Mouse (Mus musculus): Measurements from ENCODE around the gene Wdr62. TPM values are rescaled to one million over a fixed set of nuclear protein-coding genes. Genes with fewer than 3 reads are reported as not detected.
A peak's percentile ranks its signal among the peaks of the same experiment; 100 is the strongest.

Gene Wdr62
- polyA plus RNA-seq, 1 experiment from 2014 or later: 7.1 TPM

DNA sequence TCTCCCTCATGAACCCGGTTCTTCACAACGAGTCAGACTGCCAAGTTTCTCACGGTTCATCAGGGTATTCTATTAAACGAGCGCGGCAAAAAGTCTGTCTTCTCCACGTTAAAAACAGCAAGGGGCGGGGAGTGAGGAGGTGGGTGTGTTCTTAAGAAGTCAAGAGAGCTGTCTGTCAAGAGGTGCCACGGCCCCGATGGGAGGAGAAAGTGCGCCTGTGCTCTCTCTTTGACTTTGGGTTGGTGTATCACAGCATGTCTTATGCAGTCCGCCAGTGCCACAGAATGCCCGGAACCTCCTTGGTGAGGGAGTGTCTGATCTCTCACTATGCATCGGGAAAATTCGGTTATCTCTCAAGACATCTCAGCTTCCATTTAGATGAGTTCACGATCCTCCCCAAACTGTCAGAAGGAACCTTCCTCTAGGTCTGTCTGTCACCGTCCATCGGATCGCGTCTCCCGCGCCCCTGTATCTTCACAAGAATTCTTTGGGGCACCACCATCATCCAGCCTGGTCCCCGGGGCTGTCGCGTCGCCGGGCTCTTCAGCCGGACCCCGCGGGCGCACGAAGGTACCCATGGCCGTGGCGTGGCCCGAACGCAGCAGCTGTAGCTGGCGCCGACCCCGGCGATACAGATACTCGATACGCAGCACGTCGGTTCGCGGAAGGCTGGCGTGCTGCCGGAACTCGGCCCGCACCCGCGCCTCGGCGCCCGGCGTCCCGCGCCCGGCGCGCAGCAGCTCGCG lies 41.5 kb upstream of the Wdr62 start, which contains the start of gene E130208F15Rik:
TSS of gene E130208F15Rik (plus strand) at position 202 of the 746 bp plus-strand sequence.
- no peaks in the 10 kb centered on the region for H3K9me3 ChIP-seq (replicated peaks; ENCODE audit: control insufficient read depth, low read length)
- no peaks in the 10 kb centered on the region for H3K36me3 ChIP-seq (ENCODE audit: control insufficient read depth, insufficient read depth, low read length)
- under 1% methylated on average over 63 of the region's 63 CpGs for WGBS
- peak within 1 kb of the TSS; percentile 75 for H3K4me3 ChIP-seq (replicated peaks; ENCODE audit: low read length)
- peak; percentile 61 for ATAC-seq (ENCODE audit: insufficient read depth, low FRiP score)
- H3K9ac ChIP-seq (ENCODE audit: low read length): peak within 1 kb of the TSS; percentile 86
- peak within 1 kb of the TSS; percentile 94 for H3K27ac ChIP-seq (ENCODE audit: low read length)
- H3K4me2 ChIP-seq (ENCODE audit: low read depth, low read length): peak within 1 kb of the TSS; percentile 75
- peaks cover 8% of the 10 kb centered on the region; the same call in 1 of the 2 replicates for H3K4me1 ChIP-seq (ENCODE audit: control insufficient read depth, insufficient read depth, low read length)
- no peaks in the 10 kb centered on the region for H3K27me3 ChIP-seq (ENCODE audit: control insufficient read depth, insufficient read depth, low read length)

DNA sequence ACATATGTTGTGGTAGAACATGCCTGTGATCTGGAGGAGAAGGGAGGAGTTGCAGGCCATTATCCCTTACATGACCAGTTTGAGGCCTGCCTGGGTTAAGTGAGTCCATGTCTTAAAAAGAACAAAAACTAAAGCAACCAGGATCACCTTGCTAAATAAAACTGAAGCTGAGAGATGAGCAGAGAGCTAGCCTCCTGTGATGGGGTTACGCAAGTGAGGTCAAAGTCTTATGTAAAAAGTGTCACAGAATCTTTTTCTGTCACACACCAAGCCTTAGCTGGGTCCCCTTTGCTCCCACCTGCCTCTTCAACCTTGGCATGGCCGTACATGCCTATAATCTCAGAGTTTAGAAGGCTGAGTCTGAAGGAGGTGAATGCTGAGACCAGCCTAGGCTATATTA lies 40.7 kb upstream of the Wdr62 start:
- Histone ChIP-seq H3K9ac (ENCODE audit: low read length) (peak overlapping the region; percentile 86; the same call in 1 of the 2 replicates), H3K27me3 (ENCODE audit: control insufficient read depth, insufficient read depth, low read length) (no peaks in the 10 kb centered on the region), H3K27ac (ENCODE audit: low read length) (no peak overlapping the region), H3K4me3 (replicated peaks; ENCODE audit: low read length) (peak overlapping the region; percentile 75), H3K36me3 (ENCODE audit: control insufficient read depth, insufficient read depth, low read length) (no peaks in the 10 kb centered on the region), H3K4me2 (ENCODE audit: low read depth, low read length) (peak overlapping the region; percentile 75), H3K9me3 (replicated peaks; ENCODE audit: control insufficient read depth, low read length) (no peaks in the 10 kb centered on the region), H3K4me1 (ENCODE audit: control insufficient read depth, insufficient read depth, low read length) (peaks cover 8% of the 10 kb centered on the region; the same call in 1 of the 2 replicates)
- ATAC-seq (ENCODE audit: insufficient read depth, low FRiP score): no peak
- 77% methylated on average over 2 of the region's 2 CpGs for WGBS

DNA sequence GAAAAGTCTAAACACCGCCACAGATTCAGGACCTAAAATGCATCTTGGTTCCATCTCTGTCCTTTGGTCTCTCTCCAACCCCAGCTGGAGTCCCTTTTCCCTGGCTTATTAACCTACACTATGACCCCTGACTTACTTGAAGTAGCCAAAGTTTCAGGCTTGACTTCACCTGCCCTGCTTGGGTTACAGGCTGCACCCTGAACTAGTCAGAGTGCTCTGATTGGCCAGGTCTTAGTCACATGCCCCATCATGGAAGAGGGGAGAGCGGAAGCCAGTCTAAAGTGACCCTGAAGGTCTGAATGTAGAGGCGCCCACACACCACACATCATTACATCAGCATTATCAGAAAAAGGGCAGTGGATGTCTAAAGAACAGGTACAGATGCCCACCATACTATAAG lies 37.9 kb upstream of the Wdr62 start:
- no peak overlapping the region for H3K4me2 ChIP-seq (ENCODE audit: low read depth, low read length)
- H3K27me3 ChIP-seq (ENCODE audit: control insufficient read depth, insufficient read depth, low read length): no peaks in the 10 kb centered on the region
- no peak for ATAC-seq (ENCODE audit: insufficient read depth, low FRiP score)
- H3K4me3 ChIP-seq (replicated peaks; ENCODE audit: low read length): no peak overlapping the region
- H3K9ac ChIP-seq (ENCODE audit: low read length): no peak overlapping the region
- peaks cover 11% of the 10 kb centered on the region; the same call in 1 of the 2 replicates for H3K4me1 ChIP-seq (ENCODE audit: control insufficient read depth, insufficient read depth, low read length)
- WGBS: 93% methylated on average over 3 of the region's 3 CpGs
- no peaks in the 10 kb centered on the region for H3K9me3 ChIP-seq (replicated peaks; ENCODE audit: control insufficient read depth, low read length)
- H3K36me3 ChIP-seq (ENCODE audit: control insufficient read depth, insufficient read depth, low read length): no peaks in the 10 kb centered on the region
- no peak overlapping the region for H3K27ac ChIP-seq (ENCODE audit: low read length)

DNA sequence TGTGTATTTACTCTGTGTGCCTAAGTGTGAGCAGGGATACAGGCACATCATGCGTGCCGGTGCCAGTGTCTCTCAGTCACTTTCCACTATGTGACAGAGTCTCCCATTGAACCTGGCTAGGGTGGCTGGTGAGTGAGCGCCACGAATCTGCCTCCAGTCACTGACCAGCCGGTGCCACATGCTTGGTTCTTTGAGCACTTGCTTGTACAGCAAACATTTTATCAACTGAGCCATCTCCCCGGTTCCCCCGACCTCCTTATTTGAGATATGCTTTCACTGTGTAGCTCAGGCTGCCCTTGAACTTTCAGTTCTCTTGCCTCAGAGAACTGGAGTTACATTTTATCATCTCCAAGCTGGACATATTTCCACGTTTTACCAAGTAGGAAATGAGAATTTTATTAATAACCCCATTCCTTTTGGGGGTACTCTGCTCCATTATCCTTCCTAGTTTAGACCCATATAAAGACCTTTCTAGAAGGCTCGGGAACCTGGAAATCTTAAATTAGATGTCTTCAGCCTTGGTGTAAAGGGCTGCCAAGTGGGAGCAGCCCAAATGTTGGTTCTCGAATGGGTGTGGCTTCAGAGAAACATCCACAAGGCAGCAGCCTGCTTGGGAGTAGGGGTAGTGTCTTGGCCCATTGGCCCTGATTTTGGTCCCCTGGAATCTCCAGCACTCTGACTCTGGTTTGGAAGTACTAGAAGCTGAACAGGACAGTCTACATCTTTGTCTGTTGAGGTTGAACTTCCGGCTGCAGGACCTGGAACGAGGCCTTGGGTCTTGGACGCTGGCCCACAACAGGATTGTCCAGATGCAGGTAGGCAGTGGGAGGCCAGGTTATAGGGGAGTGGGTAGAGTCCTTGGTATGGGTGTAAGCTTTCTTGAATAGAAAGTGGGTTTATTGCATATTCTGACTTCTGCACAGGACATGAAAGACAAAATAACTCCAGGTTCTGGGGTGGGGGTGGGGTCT lies 35.6 kb upstream of the Wdr62 start:
- H3K4me3 ChIP-seq (replicated peaks; ENCODE audit: low read length): peak overlapping the region; percentile 48
- peak overlapping the region; percentile 67 for H3K9ac ChIP-seq (ENCODE audit: low read length)
- H3K36me3 ChIP-seq (ENCODE audit: control insufficient read depth, insufficient read depth, low read length): no peaks in the 10 kb centered on the region
- peaks cover 4% of the 10 kb centered on the region; the same call in 1 of the 2 replicates for H3K4me1 ChIP-seq (ENCODE audit: control insufficient read depth, insufficient read depth, low read length)
- H3K27me3 ChIP-seq (ENCODE audit: control insufficient read depth, insufficient read depth, low read length): no peaks in the 10 kb centered on the region
- H3K27ac ChIP-seq (ENCODE audit: low read length): no peak overlapping the region
- no peak for ATAC-seq (ENCODE audit: insufficient read depth, low FRiP score)
- peak overlapping the region; percentile 49 for H3K4me2 ChIP-seq (ENCODE audit: low read depth, low read length)
- no peaks in the 10 kb centered on the region for H3K9me3 ChIP-seq (replicated peaks; ENCODE audit: control insufficient read depth, low read length)
- 58% methylated on average over 13 of the region's 13 CpGs for WGBS

DNA sequence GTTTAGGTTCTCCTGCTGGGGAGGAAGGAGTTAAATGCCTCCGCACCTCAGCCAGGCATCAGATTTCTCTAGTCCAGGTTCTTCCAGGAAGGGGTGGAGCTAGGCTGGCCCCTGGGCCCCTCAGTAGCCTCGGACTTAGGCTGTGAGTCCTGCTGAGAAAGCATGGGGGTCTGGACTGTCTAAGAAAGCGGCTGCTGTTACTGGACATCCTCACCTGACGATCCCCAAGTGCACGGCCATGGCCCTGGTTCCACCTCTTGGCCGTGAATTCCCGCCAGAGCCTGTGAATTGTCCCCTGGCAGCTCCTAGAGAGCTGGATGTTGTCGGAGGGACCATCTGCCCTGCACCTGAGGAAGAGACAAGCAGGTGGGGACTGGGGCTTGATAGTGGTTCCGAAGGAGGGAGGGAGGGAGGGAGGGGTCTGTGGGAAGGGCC lies 34.5 kb upstream of the Wdr62 start, which contains the start of gene Syne4:
TSS of gene Syne4 (plus strand) at position 87 of the 435 bp plus-strand sequence.
- WGBS: 3% methylated on average over 9 of the region's 9 CpGs
- H3K36me3 ChIP-seq (ENCODE audit: control insufficient read depth, insufficient read depth, low read length): no peaks in the 10 kb centered on the region
- ATAC-seq (ENCODE audit: insufficient read depth, low FRiP score): peak; percentile 69; the same call in 1 of the 2 replicates
- H3K9ac ChIP-seq (ENCODE audit: low read length): peak within 1 kb of the TSS; percentile 67
- peak within 1 kb of the TSS; percentile 49 for H3K4me2 ChIP-seq (ENCODE audit: low read depth, low read length)
- H3K27ac ChIP-seq (ENCODE audit: low read length): peak within 1 kb of the TSS; percentile 27
- peak within 1 kb of the TSS; percentile 48 for H3K4me3 ChIP-seq (replicated peaks; ENCODE audit: low read length)
- H3K27me3 ChIP-seq (ENCODE audit: control insufficient read depth, insufficient read depth, low read length): no peaks in the 10 kb centered on the region
- peaks cover 5% of the 10 kb centered on the region; the same call in 1 of the 2 replicates for H3K4me1 ChIP-seq (ENCODE audit: control insufficient read depth, insufficient read depth, low read length)
- no peaks in the 10 kb centered on the region for H3K9me3 ChIP-seq (replicated peaks; ENCODE audit: control insufficient read depth, low read length)

DNA sequence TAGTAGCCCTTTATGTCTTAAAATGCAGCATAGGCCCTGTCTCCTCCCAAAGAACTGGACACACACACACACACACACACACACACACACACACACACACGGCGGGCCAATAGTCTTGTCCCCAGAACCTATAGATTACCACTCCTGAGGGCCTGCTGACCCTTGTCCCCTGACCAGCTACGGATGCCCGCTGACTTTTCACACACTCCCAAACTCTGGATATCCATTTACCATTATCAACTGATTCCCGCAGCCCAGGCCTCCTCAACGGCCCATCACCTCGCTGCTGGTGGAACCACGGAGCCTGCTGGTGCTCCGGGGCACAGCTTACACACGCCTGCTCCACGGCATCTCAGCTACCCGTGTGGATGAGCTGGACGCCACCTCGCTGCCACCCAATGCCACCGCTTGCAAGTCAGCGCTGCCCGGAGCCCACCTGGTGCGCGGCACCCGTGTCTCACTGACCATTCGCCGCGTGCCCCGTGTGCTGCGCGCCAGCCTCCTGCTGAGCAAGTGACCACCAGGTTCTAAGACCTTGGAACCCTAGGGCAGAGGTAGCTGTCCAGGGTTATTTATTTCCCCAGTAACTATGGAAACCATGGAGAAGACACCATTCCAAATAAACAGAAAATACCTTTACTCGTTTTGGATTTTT lies 33.6 kb upstream of the Wdr62 start:
- Histone ChIP-seq H3K4me3 (replicated peaks; ENCODE audit: low read length) (no peak overlapping the region), H3K27me3 (ENCODE audit: control insufficient read depth, insufficient read depth, low read length) (no peaks in the 10 kb centered on the region), H3K4me1 (ENCODE audit: control insufficient read depth, insufficient read depth, low read length) (peaks cover 11% of the 10 kb centered on the region), H3K27ac (ENCODE audit: low read length) (no peak overlapping the region), H3K36me3 (ENCODE audit: control insufficient read depth, insufficient read depth, low read length) (no peaks in the 10 kb centered on the region), H3K4me2 (ENCODE audit: low read depth, low read length) (no peak overlapping the region), H3K9ac (ENCODE audit: low read length) (no peak overlapping the region), H3K9me3 (replicated peaks; ENCODE audit: control insufficient read depth, low read length) (no peaks in the 10 kb centered on the region)
- no peak for ATAC-seq (ENCODE audit: insufficient read depth, low FRiP score)
- 44% methylated on average over 27 of the region's 27 CpGs for WGBS

DNA sequence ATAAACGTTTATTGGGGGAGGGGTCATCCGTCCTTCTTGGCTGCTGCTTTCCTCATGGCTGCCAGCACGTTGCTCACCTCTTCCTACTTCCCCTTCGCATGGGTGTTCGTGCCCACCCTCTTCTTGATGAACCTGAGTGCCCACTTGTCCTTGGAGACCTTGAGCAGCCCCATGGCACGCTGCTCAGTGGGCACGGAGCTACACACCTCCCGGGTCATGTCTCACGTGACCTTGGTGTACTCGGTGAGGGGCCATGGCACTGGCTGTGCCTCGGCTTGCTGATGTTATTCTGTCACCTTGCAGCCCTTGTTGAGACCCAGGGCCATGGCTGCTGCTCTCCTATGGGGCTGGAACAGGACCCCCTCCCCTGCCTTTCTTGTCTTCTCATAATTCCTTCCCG lies 29.9 kb upstream of the Wdr62 start:
- no peak overlapping the region for H3K9ac ChIP-seq (ENCODE audit: low read length)
- no peaks in the 10 kb centered on the region for H3K9me3 ChIP-seq (replicated peaks; ENCODE audit: control insufficient read depth, low read length)
- ATAC-seq (ENCODE audit: insufficient read depth, low FRiP score): no peak
- H3K4me1 ChIP-seq (ENCODE audit: control insufficient read depth, insufficient read depth, low read length): peaks cover 14% of the 10 kb centered on the region
- no peak overlapping the region for H3K4me3 ChIP-seq (replicated peaks; ENCODE audit: low read length)
- H3K27ac ChIP-seq (ENCODE audit: low read length): no peak overlapping the region
- H3K27me3 ChIP-seq (ENCODE audit: control insufficient read depth, insufficient read depth, low read length): no peaks in the 10 kb centered on the region
- WGBS: 79% methylated on average over 12 of the region's 12 CpGs
- H3K36me3 ChIP-seq (ENCODE audit: control insufficient read depth, insufficient read depth, low read length): no peaks in the 10 kb centered on the region
- no peak overlapping the region for H3K4me2 ChIP-seq (ENCODE audit: low read depth, low read length)

DNA sequence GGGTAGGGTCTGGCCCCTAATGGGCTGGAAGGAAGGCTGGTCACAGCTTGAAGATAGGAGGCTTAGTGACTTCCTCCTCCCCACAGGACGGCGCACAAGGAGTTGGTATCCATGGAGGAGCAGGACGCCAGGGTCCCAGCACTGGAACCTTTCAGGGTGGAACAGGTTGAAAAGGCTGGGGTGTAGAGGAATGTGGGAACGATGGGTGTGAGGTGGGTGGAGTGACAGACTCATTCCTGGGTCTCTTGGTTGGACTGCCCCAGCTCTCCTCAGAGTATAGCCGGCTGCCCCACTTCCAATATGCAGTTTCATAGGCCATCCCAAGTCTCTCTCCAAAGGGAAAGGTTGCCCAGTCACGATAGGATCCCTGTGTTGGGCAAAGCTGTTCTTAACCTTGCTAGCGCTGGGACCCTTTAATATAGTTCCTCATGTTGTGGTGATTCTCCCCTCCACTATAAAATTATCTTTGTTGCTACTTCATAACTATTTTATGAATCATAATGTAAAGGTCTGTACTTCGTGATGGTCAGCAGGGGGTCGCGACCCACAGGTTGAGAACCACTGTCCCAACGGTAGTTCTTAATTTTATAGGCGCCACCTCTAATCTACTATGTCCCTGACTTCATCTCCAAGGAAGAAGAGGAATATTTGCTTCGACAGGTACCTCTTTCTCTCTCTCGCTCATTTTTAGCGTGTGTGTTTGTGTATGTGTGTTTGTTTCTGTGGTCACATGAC lies 29.3 kb upstream of the Wdr62 start:
- no peaks in the 10 kb centered on the region for H3K27me3 ChIP-seq (ENCODE audit: control insufficient read depth, insufficient read depth, low read length)
- 58% methylated on average over 15 of the region's 15 CpGs for WGBS
- peaks cover 13% of the 10 kb centered on the region for H3K4me1 ChIP-seq (ENCODE audit: control insufficient read depth, insufficient read depth, low read length)
- H3K9me3 ChIP-seq (replicated peaks; ENCODE audit: control insufficient read depth, low read length): no peaks in the 10 kb centered on the region
- H3K9ac ChIP-seq (ENCODE audit: low read length): peak overlapping the region; percentile 86
- no peaks in the 10 kb centered on the region for H3K36me3 ChIP-seq (ENCODE audit: control insufficient read depth, insufficient read depth, low read length)
- H3K4me2 ChIP-seq (ENCODE audit: low read depth, low read length): peak overlapping the region; percentile 92
- ATAC-seq (ENCODE audit: insufficient read depth, low FRiP score): no peak
- H3K4me3 ChIP-seq (replicated peaks; ENCODE audit: low read length): peak overlapping the region; percentile 82
- peak overlapping the region; percentile 49; the same call in 1 of the 2 replicates for H3K27ac ChIP-seq (ENCODE audit: low read length)

Data from stomach, embryonic 16.5 days (tissue).